Mouse (Mus musculus): ENCODE results near the gene C3. TPM values are rescaled to one million over a fixed set of nuclear protein-coding genes. Genes with fewer than 3 reads are reported as not detected.

The C3 gene
- polyA plus RNA-seq, 1 experiment from 2014 or later, result 1.4 TPM

DNA sequence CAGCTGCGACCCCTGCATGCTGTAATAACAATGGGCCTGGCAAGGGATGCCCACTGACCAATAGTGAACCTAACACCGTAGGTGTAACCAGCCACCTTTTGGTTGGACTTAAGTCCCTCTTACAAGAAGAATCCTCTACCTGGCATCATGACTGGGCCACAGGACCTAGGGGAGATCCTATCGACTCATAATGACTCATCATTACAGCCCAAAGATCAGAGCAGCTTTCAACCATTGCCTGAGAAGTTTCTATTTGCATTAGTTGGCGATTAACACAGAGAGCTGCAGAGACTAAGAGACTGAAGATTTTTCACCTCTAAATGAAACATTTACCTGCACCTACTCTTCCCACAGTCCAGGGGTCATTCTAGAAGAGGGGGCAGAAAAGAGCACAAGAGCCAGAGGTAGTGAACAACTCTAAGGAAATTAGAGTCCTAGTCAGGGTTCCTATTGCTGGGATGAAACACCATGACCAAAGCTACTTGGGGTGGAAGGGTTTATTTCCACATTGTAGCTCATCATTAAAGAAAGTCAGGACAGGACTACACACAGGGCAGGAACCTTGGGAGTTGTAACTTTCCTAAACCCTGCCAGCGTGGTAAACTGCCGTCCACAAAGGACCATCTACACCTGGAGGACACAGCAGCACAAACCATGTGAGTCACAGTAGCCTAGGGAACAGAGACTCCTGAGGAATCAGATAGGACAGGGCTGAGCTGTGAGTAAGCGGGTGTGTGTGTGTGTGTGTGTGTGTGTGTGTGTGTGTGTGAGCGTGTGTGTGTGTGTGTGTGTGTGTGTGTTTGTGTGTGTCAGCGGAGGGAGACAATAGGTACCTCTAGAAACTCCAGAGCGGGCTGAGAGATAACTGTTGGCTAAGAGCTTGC, 25.9 kb downstream of the C3 start:
- Histone ChIP-seq H3K36me3 (ENCODE audit: control insufficient read depth, insufficient read depth, low read length) (no peaks in the 10 kb centered on the region), H3K27me3 (ENCODE audit: control insufficient read depth, insufficient read depth, low read length) (no peaks in the 10 kb centered on the region), H3K4me3 (ENCODE audit: low read depth, low read length) (no peak overlapping the region), H3K4me2 (replicated peaks; ENCODE audit: low read depth, low read length) (no peak overlapping the region), H3K27ac (ENCODE audit: low read length) (no peak overlapping the region), H3K9me3 (ENCODE audit: control insufficient read depth, low read depth, low read length) (no peaks in the 10 kb centered on the region), H3K9ac (replicated peaks; ENCODE audit: low read depth, low read length) (no peak overlapping the region), H3K4me1 (ENCODE audit: control insufficient read depth, insufficient read depth, low read length) (no peaks in the 10 kb centered on the region)
- 72% methylated on average over 10 of the region's 10 CpGs for WGBS
- no peak; the same call in 1 of the 2 replicates for ATAC-seq (ENCODE audit: insufficient number of reproducible peaks, insufficient read depth, low FRiP score, low read depth)

DNA sequence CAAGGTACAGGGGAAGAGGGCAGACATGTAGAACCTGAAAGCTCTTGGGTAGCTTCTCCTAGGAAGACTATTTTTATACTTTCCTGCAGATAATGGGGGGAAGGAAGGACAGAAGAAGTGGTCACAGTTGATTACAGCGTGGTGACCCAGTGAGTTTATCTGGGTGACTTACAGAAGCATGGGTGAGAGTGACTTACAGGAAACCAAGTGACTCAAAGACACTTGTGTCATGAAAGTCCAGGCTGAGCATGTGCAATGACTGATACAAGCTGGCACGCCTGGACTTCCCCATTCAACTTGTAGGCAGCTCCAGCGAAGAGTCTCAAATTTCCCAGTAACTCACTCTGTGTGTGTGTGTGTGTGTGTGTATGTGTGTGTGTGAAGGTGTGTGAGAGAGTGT, 29.7 kb downstream of the C3 start:
- no peak overlapping the region for H3K4me2 ChIP-seq (replicated peaks; ENCODE audit: low read depth, low read length)
- no peak overlapping the region for H3K27ac ChIP-seq (ENCODE audit: low read length)
- H3K9ac ChIP-seq (replicated peaks; ENCODE audit: low read depth, low read length), result no peak overlapping the region
- H3K36me3 ChIP-seq (ENCODE audit: control insufficient read depth, insufficient read depth, low read length), result no peaks in the 10 kb centered on the region
- no peaks in the 10 kb centered on the region for H3K27me3 ChIP-seq (ENCODE audit: control insufficient read depth, insufficient read depth, low read length)
- WGBS, result 84% methylated on average over 3 of the region's 3 CpGs
- no peak overlapping the region for H3K4me3 ChIP-seq (ENCODE audit: low read depth, low read length)
- no peak for ATAC-seq (ENCODE audit: insufficient number of reproducible peaks, insufficient read depth, low FRiP score, low read depth)
- no peaks in the 10 kb centered on the region for H3K9me3 ChIP-seq (ENCODE audit: control insufficient read depth, low read depth, low read length)
- no peaks in the 10 kb centered on the region for H3K4me1 ChIP-seq (ENCODE audit: control insufficient read depth, insufficient read depth, low read length)

DNA sequence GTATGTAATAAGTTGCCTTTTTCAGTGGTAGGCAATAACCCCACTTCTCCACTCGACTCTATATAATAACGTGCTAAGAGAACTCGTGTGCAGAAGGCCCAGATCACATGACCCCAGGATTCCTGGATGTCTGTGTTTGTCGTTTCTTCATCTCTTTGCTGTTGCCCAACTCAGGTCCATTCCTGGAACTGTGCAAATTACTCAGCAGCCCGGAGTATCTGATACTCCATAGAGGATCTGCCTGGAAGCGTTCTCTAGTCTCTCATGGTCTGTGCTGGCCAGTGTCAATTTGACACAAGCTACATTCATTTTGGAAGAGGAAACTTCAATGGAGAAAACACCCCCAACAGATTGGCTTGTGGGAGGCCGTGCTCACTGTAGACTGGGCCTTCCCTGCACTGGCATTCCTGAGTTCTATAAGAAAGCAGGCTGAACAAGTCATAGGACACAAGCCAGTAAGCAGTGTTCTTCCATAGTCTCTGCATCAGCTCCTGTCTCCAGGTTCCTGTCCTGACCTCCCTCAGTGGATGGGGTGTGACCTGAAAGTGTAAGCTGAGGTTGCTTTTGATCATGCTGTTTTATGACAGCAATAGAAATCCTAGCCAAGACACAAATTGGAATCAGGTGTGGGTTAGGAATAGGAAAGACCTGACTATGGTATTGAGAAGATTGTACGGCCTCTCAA, 32.5 kb downstream of the C3 start:
- H3K9me3 ChIP-seq (ENCODE audit: control insufficient read depth, low read depth, low read length), result no peaks in the 10 kb centered on the region
- H3K4me1 ChIP-seq (ENCODE audit: control insufficient read depth, insufficient read depth, low read length), result no peaks in the 10 kb centered on the region
- no peaks in the 10 kb centered on the region for H3K36me3 ChIP-seq (ENCODE audit: control insufficient read depth, insufficient read depth, low read length)
- H3K4me2 ChIP-seq (replicated peaks; ENCODE audit: low read depth, low read length), result no peak overlapping the region
- no peak for ATAC-seq (ENCODE audit: insufficient number of reproducible peaks, insufficient read depth, low FRiP score, low read depth)
- 77% methylated on average over 8 of the region's 8 CpGs for WGBS
- no peak overlapping the region for H3K27ac ChIP-seq (ENCODE audit: low read length)
- H3K27me3 ChIP-seq (ENCODE audit: control insufficient read depth, insufficient read depth, low read length), result no peaks in the 10 kb centered on the region
- H3K9ac ChIP-seq (replicated peaks; ENCODE audit: low read depth, low read length), result no peak overlapping the region
- no peak overlapping the region for H3K4me3 ChIP-seq (ENCODE audit: low read depth, low read length)

DNA sequence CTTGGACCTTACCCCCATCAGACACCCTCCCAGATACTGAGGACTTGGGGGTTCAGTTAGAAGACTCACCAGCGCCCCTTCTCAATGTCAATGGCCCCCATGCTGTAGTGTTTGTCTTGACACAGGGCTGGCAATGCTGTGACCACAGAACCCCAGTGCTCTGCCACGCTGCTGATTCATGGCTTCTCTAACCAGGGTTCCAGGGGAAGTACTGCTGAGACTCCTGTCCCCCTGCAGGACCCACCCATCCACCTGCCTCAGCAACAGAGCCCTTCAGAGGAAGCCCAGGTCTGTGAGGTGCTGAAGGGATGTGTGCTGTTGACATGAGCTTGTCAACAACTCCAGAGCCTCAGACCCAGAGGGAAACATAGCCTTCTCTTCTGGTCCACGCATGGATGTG, 33.2 kb downstream of the C3 start:
- 81% methylated on average over 3 of the region's 3 CpGs for WGBS
- no peaks in the 10 kb centered on the region for H3K9me3 ChIP-seq (ENCODE audit: control insufficient read depth, low read depth, low read length)
- H3K4me3 ChIP-seq (ENCODE audit: low read depth, low read length), result no peak overlapping the region
- no peak overlapping the region for H3K9ac ChIP-seq (replicated peaks; ENCODE audit: low read depth, low read length)
- H3K27ac ChIP-seq (ENCODE audit: low read length), result no peak overlapping the region
- ATAC-seq (ENCODE audit: insufficient number of reproducible peaks, insufficient read depth, low FRiP score, low read depth), result no peak
- H3K27me3 ChIP-seq (ENCODE audit: control insufficient read depth, insufficient read depth, low read length), result no peaks in the 10 kb centered on the region
- H3K4me1 ChIP-seq (ENCODE audit: control insufficient read depth, insufficient read depth, low read length), result no peaks in the 10 kb centered on the region
- H3K36me3 ChIP-seq (ENCODE audit: control insufficient read depth, insufficient read depth, low read length), result no peaks in the 10 kb centered on the region
- no peak overlapping the region for H3K4me2 ChIP-seq (replicated peaks; ENCODE audit: low read depth, low read length)

DNA sequence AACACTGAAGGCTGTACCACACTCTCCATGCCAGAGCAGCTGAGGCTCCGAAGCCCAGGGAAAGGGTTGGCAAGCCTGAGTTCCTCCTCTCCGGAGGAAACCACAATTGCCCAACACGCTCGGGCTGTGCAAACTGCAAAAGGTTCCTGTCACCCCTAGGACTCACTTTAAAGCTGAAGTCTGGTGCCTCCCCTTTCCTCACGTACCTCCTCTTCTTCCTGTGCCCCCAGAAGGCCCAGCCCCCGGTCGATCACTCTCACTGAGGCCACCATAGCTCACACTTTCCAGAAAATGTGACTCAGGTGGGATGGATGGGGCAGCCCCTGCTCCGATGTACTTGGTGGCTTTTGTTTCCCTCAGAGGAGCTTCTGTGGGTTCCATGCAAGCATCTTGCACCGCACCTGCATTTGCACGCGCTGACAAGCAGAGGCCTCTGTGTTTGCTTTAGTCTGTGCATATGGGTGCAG, 33.9 kb downstream of the C3 start, which contains the start of gene Tnfsf14:
Gene Tnfsf14 (minus strand): TSS at position 137 of the 467 bp plus-strand sequence.
- WGBS, result 71% methylated on average over 11 of the region's 11 CpGs
- no peaks in the 10 kb centered on the region for H3K9me3 ChIP-seq (ENCODE audit: control insufficient read depth, low read depth, low read length)
- H3K4me1 ChIP-seq (ENCODE audit: control insufficient read depth, insufficient read depth, low read length), result no peaks in the 10 kb centered on the region
- H3K27ac ChIP-seq (ENCODE audit: low read length), result no peak within 1 kb of the TSS
- no peak within 1 kb of the TSS for H3K9ac ChIP-seq (replicated peaks; ENCODE audit: low read depth, low read length)
- no peak for ATAC-seq (ENCODE audit: insufficient number of reproducible peaks, insufficient read depth, low FRiP score, low read depth)
- no peaks in the 10 kb centered on the region for H3K27me3 ChIP-seq (ENCODE audit: control insufficient read depth, insufficient read depth, low read length)
- H3K36me3 ChIP-seq (ENCODE audit: control insufficient read depth, insufficient read depth, low read length), result no peaks in the 10 kb centered on the region
- H3K4me3 ChIP-seq (ENCODE audit: low read depth, low read length), result no peak within 1 kb of the TSS
- no peak within 1 kb of the TSS for H3K4me2 ChIP-seq (replicated peaks; ENCODE audit: low read depth, low read length)

DNA sequence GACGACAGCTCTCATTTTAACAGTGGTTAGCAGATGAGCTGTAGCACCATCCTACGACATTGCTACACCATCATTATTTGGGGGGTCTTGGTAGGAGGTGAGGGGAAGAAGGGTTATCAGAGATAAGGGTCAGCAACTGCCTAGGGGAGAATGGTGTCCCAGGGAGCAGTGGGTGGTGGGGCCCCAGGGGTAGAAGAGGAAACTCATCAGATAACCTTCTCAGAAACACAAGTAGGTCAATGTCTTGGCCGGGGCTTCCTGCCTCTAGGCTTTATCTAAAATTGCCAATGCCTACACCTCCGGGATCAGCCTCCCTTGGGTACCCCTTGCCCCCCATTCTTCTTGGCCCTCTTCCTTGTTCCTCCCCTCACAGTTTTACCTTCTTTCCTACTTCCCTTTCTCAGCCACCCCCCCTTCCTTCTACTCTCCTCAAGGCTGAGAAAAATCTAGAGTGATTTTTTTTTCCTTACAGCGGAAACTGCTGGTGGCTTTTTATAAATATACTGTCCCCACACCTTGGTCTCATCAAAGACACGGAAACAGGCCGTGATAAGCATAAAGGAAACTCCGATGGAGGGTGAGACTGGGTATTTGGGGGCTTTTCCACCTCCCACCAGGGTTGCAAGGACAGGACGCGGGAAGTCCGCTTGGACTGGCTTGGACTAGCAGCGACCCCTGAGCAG, 39.3 kb downstream of the C3 start:
- Histone ChIP-seq H3K4me3 (ENCODE audit: low read depth, low read length) (no peak overlapping the region), H3K9ac (replicated peaks; ENCODE audit: low read depth, low read length) (no peak overlapping the region), H3K4me2 (replicated peaks; ENCODE audit: low read depth, low read length) (no peak overlapping the region), H3K4me1 (ENCODE audit: control insufficient read depth, insufficient read depth, low read length) (no peaks in the 10 kb centered on the region), H3K27me3 (ENCODE audit: control insufficient read depth, insufficient read depth, low read length) (no peaks in the 10 kb centered on the region), H3K27ac (ENCODE audit: low read length) (no peak overlapping the region), H3K9me3 (ENCODE audit: control insufficient read depth, low read depth, low read length) (no peaks in the 10 kb centered on the region), H3K36me3 (ENCODE audit: control insufficient read depth, insufficient read depth, low read length) (no peaks in the 10 kb centered on the region)
- WGBS, result 76% methylated on average over 12 of the region's 12 CpGs
- ATAC-seq (ENCODE audit: insufficient number of reproducible peaks, insufficient read depth, low FRiP score, low read depth), result no peak

DNA sequence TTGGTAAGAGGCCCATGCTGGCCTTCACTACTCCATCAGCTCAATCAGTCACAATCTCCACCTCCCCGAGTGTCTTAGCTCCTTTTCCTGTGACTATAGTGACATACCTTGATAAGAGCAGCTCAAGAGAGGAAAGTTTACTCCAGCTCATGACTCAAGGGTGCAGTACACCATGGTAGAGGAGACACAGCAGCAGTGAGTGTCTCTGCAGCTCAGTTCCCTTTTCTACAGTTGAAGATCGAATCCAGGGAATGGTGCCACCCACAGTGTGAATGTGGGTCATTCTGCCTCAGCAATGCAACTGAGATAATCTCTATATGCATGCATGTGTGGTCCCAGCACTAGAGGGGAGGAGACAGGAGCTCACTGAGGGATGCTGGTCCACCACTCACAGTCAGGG, 42.3 kb downstream of the C3 start:
- Histone ChIP-seq H3K4me3 (ENCODE audit: low read depth, low read length) (no peak overlapping the region), H3K27ac (ENCODE audit: low read length) (no peak overlapping the region), H3K9me3 (ENCODE audit: control insufficient read depth, low read depth, low read length) (no peaks in the 10 kb centered on the region), H3K9ac (replicated peaks; ENCODE audit: low read depth, low read length) (no peak overlapping the region), H3K36me3 (ENCODE audit: control insufficient read depth, insufficient read depth, low read length) (no peaks in the 10 kb centered on the region), H3K4me2 (replicated peaks; ENCODE audit: low read depth, low read length) (no peak overlapping the region), H3K27me3 (ENCODE audit: control insufficient read depth, insufficient read depth, low read length) (no peaks in the 10 kb centered on the region), H3K4me1 (ENCODE audit: control insufficient read depth, insufficient read depth, low read length) (no peaks in the 10 kb centered on the region)
- 64% methylated on average over 2 of the region's 2 CpGs for WGBS
- ATAC-seq (ENCODE audit: insufficient number of reproducible peaks, insufficient read depth, low FRiP score, low read depth), result no peak

DNA sequence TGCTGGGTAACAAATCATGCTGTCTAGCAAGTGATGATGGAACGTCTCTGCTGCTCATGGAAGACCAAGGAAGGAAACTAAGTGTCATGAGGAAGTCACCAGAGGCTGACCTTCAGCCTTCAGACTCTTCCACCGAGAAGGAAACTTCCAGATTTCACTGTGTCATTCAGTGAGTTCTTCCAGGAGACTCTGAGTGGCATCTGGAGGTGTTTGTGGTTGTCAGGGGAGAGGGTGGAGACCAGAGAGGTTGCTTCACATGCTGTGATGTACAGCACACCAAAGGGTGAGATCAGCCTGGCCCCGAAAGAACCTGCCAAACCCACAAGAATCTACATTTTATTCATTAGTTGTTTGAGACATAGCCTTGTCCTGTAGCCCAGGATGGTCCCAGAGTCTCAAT, 45.1 kb downstream of the C3 start:
- no peak for ATAC-seq (ENCODE audit: insufficient number of reproducible peaks, insufficient read depth, low FRiP score, low read depth)
- 60% methylated on average over 3 of the region's 3 CpGs for WGBS
- H3K4me3 ChIP-seq (ENCODE audit: low read depth, low read length), result no peak overlapping the region

More for the DNA sequence above, 45.1 kb downstream of the C3 start:
- no peaks in the 10 kb centered on the region for H3K27me3 ChIP-seq (ENCODE audit: control insufficient read depth, insufficient read depth, low read length)
- H3K27ac ChIP-seq (ENCODE audit: low read length), result no peak overlapping the region
- no peaks in the 10 kb centered on the region for H3K9me3 ChIP-seq (ENCODE audit: control insufficient read depth, low read depth, low read length)
- H3K9ac ChIP-seq (replicated peaks; ENCODE audit: low read depth, low read length), result no peak overlapping the region
- no peaks in the 10 kb centered on the region for H3K36me3 ChIP-seq (ENCODE audit: control insufficient read depth, insufficient read depth, low read length)
- H3K4me2 ChIP-seq (replicated peaks; ENCODE audit: low read depth, low read length), result no peak overlapping the region
- H3K4me1 ChIP-seq (ENCODE audit: control insufficient read depth, insufficient read depth, low read length), result no peaks in the 10 kb centered on the region
